Mouse (Mus musculus): ENCODE measurements at regions not wholly inside any gene's neighbourhood (a gene's known extent, or its start where the extent isn't known, plus 50 kb on each side); places are given as distances from the start of the nearest gene placed in this dataset.

- peak; percentile 49 to 52 for DNase-seq (ENCODE audit: low spot score in 2 of 2)
Observed at GRCm38 (mm10) chr3:100773237-100773636, 52.0 kb upstream of the Vtcn1 start.

GRCm38 (mm10) chr3:100771363-100771762 lies 53.9 kb upstream of the Vtcn1 start:
- DNase-seq (ENCODE audit: low spot score in 2 of 2), result no peak

- DNase-seq (ENCODE audit: low spot score in 2 of 2), result no peak
Observed at GRCm38 (mm10) chr3:100770841-100771240, 54.4 kb upstream of the Vtcn1 start.

- DNase-seq (ENCODE audit: low spot score in 2 of 2), result no peak
Observed at GRCm38 (mm10) chr3:100769146-100769545, 56.1 kb upstream of the Vtcn1 start.

GRCm38 (mm10) chr3:100768170-100768624 lies 57.1 kb upstream of the Vtcn1 start:
- no peak for DNase-seq (ENCODE audit: low spot score in 2 of 2)

GRCm38 (mm10) chr3:100765323-100765722 lies 59.9 kb upstream of the Vtcn1 start:
- DNase-seq (ENCODE audit: low spot score in 2 of 2), result no peak

GRCm38 (mm10) chr3:100762895-100763294 lies 62.4 kb upstream of the Vtcn1 start:
- no peak for DNase-seq (ENCODE audit: low spot score in 2 of 2)

GRCm38 (mm10) chr3:100759091-100759941 lies 65.9 kb upstream of the Vtcn1 start:
- DNase-seq (ENCODE audit: low spot score in 2 of 2), result no peak

- DNase-seq (ENCODE audit: low spot score in 2 of 2), result no peak
Observed at GRCm38 (mm10) chr3:100754677-100755076, 69.4 kb upstream of the Man1a2 start.

GRCm38 (mm10) chr3:100751211-100751610 lies 65.9 kb upstream of the Man1a2 start:
- no peak for DNase-seq (ENCODE audit: low spot score in 2 of 2)

- DNase-seq (ENCODE audit: low spot score in 2 of 2), result peak in 1 of 2 experiments; percentile 9
Observed at GRCm38 (mm10) chr3:100748727-100749126, 63.4 kb upstream of the Man1a2 start.

- no peak for DNase-seq (ENCODE audit: low spot score in 2 of 2)
Observed at GRCm38 (mm10) chr3:100748309-100748691, 63.0 kb upstream of the Man1a2 start.

- peak; percentile 55 to 63 for DNase-seq (ENCODE audit: low spot score in 2 of 2)
Observed at GRCm38 (mm10) chr3:100747421-100748308, 62.4 kb upstream of the Man1a2 start.

GRCm38 (mm10) chr3:100737660-100738059 lies 52.4 kb upstream of the Man1a2 start:
- DNase-seq (ENCODE audit: low spot score in 2 of 2), result no peak

- no peak for DNase-seq (ENCODE audit: low spot score in 2 of 2)
Observed at GRCm38 (mm10) chr3:100736539-100736938, 51.2 kb upstream of the Man1a2 start.

Measured in heart, adult 9 months (tissue).